Mouse (Mus musculus) inflammation-experienced regulatory T-cells, adult 6 months (primary cell): ENCODE data around the gene Krt86. TPM values are rescaled to one million over a fixed set of nuclear protein-coding genes. Genes with fewer than 3 reads are reported as not detected.

Experiments used
- ATAC-seq: one replicate; pipeline ENCODE4 v1.8.0; 2017
- polyA plus RNA-seq, 3 experiments: library from polyadenylated mRNA; unstranded; fragments of 100-300 nt; shearing (Covaris generic); gene quantifications; one replicate each; pipeline ENCODE4 v1.2.1; 2017

Gene Krt86
- under 1 TPM in 1 of 3 experiments, not detected in 2; 0.21 TPM for polyA plus RNA-seq

DNA sequence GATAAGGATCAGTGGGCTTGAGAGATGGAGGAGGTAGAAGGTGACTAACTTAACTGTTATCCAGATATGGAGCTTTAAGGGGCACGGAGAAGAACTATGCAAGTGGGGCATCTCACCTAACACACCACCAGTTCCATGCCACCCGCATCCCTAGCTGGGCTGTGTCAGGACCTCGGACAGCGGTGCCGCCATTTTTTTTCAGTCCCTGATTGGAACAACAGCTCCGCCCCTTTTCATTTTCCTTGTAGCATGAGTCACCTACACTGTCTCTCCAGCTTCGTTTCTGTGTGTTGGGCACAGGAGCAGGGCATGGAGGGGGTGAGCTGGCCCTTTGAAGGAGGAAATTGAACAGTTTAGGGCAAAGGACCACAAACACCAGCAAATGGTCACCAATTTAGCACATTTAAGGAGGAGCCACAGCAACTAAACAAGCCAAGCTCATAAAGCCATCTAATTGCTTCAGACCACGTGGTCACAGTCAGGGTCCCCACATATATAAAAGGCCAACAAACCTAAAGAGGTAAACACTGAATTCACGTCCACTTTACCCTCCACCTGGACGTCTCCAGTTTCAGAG is at the start of gene Krt86:
TSS of gene Krt86 (plus strand) at position 527 of the 577 bp plus-strand sequence.
- no peak for ATAC-seq

DNA sequence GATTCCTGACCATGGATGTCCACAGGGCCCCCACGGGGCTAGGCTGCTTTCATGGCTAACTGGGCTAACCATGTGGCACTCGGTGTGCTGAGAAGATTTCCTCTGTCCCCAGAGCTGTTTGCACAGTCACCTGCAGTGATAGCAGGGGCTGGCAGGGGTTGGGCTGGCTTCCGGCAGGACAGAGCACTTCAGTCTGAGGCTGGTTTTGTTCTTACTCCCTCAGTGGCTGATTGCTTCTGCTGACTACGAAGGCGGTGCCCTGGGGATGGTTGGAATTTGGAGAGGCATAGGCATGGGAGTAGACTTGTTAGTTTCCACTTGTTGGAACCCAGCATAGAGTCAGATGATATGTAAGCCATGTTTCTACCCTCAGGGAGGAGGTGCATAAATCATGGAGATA is 48.4 kb upstream of the Krt86 start:
- ATAC-seq = no peak

DNA sequence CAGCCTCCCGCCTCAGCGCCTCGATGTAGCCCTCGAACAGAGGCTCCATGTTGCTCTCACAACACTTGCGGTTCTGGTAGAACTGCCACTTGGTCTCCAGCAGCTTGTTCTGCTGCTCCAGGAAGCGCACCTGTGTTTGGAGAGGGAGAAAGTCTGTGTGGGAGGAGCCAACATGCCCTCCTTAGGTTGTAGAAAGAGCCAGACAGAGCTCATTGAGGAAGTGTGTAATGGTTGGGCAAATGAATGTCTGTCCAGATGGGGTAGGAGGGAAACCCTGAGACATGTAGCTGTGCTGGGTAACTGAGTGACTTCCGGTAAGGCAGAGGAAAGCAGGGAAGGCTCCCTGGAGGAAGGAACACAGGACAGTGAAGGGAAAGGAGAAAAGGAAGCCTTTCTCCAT is 36.7 kb upstream of the Krt86 start:
- no peak for ATAC-seq

DNA sequence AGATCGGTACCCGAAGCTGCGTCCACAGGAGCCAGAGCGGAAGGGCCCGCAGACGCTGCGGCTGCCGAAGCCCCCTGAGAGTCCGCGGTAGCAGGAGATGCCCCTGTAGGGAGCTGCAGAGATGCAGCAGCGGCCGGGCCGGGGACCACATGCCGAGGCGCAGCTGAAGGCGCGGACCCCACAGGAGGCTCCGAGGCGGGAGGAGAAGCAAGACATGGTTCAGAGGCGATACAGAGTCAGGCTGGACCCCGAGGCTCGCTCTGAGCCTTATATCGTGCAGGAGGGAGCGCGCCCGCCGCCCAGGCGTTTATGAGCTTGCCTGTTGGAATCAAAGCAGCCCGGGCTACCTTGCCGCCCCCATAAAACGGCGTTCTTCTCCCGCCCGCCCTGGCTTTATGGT is 34.7 kb upstream of the Krt86 start, which contains the start of gene Krt87:
TSS of gene Krt87 (minus strand) at position 250 of the 400 bp plus-strand sequence.
- no peak for ATAC-seq

DNA sequence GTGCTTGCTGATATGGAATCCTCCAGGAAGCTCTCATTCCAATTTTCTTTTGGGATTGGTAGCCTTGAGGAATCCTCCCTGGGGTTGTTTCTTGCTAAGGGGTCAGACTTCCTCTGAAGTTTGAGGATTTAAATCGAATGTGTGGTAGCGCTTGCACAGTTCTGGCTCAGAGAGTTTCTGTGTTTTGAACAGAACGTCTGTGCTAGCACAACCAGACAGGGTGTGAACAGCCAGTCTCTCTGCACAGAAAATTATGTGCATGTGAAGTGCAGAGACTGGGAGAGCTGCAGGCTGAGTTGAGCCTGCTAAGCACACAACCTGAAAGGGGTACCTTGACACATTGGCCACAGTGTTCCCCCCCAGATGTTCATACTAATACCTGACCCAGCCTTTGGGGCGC is 32.4 kb upstream of the Krt86 start:
- ATAC-seq = no peak

DNA sequence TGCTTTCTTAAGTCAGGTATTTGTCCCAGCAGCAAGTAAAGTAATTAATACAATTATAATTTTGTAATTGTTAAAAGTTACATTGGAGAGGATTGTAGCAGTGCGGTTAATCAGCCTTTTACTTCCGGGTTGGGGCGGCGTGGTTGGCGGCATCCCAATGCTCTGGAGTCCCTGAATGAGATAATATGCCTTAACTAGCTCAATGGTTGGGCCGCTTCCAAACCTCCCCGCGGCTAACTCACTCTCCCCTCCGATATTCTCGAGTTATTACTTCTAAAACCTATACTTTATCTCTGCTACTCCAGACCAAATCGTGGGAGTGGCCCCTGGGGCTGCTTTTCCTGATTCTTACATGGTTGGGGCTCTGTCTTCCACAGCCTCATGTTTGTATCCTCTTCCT is 26.7 kb upstream of the Krt86 start:
- ATAC-seq = no peak

DNA sequence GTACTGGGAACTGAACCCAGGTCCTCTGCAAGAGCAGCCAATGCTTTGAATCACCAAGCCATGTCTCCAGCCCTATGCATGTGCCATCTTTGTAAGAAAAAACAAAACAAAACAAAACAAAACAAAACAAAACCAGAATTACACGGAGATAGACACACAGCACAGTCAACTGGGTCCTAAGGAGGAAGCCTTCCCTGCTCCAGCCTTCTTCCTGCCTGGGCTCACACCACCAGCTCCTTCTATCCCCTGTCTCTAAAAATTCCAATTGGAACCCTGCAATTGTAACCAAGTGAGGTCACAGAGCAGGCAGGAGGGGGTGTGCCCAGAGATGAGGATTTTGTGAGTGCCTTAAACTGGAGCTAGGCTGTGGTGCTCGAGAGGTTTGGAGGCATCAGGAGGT is 25.8 kb upstream of the Krt86 start, which contains the start of gene Krt88:
TSS of gene Krt88 (plus strand) at position 301 of the 400 bp plus-strand sequence.
- no peak for ATAC-seq

DNA sequence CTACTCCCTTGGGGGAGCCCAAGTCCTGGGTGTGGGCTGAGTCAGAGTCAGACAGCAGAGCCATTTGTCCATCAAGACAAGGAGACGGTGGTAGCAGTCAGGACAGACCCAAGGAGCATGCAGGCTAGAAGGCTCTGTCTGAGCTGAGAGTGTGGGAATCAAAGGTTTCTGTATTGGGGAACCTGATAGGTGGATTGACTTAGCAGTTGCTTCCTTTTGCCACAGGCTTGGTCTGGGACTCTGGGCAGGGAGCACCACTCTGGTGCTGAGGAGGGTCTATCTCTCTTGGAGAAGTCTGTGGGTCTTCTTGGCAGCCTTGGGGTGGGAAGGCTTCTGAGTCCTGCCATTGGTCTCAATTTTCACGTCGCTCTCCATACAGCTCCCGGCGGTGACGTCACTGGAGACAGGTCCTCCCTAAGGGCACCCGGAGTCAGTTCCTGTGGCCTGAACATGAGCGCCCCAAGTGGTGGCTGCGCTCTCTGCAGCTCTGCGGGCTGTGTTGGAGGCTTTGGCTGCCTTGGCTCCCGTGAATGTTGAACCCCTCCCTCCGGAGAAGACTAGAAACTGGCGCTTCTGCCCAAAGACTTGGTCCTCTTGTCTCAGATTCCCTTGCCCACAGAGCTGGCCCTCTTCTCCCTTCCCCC is 20.1 kb upstream of the Krt86 start:
- ATAC-seq = peak; percentile 38

DNA sequence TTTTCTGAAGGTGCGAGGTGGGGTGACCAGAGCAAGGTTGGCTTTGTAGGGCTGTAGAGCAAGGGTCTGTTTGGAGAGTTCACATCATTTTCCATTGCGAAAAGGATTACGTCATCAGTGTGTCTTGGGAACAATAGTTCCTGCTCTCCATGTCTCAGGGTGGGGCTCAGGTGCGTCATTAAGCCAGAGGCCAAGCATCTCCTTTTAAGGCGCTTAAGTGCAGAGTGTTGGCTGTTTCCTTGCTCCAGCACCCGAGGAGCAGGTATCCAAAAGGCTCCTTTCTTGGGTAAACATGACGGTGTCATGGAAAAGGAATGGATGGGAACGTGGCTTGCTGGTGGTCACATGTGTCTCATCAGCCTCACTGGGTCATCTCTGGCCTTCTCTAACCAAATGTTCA is 18.5 kb upstream of the Krt86 start:
- no peak for ATAC-seq

DNA sequence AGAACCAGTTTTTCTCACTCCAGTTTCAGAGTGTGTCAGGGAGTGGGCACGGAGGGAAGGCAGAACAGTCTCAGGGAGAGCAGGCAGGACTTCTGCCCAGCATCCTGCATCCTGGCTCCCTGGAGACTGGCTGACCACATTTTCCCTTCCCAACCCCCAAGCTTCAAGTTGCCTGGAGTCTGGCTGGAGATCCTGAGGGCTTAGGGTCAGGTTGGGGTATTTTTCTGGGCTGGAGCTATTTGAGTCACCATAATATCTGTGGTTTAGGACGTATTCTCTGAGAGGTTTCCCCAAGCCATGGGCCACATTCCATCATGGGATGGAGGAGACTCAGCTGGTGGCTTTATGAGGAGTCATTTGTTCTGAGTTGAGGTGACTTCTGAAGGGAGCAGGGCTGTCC is 18.0 kb upstream of the Krt86 start:
- no peak for ATAC-seq

DNA sequence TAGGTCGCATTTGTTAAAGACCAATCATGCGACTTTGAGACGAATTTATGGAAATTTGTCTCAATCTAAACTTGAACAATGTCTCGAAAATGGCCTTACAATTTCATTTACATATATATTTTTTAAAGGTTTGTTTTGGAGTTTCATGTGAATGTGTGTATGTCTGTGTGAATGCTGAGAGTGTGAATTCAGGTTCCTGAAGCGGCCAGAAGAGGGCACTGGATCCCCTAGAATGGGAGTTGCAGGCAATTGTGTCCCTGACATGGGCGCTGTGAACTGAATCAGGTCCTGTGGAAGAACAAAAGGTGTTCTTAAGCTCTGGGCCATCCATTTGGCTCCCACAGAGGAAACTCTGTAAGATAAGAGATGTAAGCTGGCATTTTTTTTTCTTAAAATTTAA is 17.4 kb upstream of the Krt86 start:
- no peak for ATAC-seq

DNA sequence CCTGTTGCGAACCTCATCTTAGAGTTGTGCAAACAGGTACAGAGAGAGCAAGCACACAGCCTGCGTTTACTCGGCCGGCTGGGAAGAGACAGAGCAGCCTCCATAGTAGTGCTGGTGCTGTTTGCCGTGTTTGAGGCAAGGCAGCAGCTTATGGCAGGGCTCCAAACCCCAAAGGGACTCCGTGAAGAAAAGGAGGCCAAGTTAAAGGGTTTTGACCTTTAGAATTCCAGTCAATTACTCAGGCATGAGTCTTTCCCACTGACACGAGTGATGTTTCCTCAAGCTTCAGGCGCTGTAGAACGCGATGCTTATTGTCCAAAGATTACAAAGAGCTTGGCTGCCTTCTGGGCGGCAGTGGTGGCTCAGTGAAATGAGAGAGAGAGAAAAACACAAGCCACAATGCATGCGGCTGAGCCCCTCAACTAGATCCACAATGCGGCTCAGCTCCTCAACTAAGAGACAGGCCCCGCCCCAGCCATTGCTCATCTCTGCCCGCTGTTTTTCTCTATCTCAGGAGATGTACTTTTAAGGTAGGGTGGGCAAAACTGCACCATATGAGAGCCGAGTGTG is 14.8 kb upstream of the Krt86 start:
- ATAC-seq = no peak

DNA sequence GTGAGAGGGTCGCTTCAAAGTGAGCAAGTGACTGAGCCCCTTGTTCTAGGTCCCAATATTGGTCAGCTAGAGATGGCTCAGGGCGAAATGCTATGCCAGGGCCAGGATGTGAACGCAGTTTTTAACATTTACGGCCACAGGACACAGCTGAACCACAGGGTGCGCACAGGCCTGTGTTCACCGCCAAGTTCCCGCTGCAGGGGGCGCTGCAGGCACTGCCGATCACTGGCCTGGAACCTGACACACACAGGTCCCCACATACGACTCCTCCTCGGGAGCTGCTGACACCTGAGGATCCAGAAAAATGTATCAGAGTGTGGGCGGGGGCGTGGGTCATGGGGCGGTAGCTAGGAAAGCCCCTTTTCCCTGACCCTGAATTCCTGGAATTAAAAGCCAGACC is 14.0 kb upstream of the Krt86 start:
- ATAC-seq = no peak

DNA sequence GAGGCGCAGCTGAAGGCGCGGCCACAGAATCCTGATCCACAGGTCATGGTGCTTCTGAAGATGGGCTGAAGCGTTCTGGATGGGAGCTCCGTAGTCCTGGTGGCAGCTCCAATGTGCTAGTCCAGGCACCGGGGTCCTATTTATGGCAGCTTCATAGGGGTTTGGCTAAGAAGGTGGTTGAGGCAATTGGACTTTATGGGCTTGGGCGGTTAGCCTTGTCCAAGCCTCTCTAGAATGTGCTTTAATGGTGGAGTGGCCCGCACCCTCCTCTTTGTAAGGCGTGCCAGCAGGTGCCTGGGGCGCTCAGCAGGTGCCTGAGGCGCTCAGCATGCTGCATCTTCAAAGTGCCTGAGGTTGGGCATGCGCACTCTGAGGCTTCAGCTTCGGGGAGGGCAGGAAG is 9.6 kb upstream of the Krt86 start, which contains the start of gene Krt81:
TSS of gene Krt81 (minus strand) at position 101 of the 400 bp plus-strand sequence.
- no peak for ATAC-seq

DNA sequence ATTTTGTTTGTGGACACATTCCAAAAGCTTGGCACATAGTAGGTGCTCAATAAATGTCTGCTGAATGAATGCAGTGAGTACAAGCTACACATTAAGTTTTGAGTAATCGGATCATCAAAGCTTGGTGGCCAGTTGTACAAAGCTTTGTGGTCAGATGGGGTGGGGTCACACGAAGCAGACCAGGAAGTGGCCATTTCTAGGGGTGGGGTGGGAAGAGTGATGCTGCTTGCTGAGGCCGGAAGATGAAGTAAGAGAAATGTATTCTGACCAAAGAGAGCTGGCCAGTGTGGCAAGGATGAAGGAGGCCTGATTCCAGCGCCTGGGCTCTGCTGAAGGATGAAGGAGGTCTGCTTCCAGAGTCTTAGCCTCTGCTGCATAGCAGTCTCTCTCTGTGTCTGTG is 4.2 kb upstream of the Krt86 start:
- ATAC-seq = no peak

DNA sequence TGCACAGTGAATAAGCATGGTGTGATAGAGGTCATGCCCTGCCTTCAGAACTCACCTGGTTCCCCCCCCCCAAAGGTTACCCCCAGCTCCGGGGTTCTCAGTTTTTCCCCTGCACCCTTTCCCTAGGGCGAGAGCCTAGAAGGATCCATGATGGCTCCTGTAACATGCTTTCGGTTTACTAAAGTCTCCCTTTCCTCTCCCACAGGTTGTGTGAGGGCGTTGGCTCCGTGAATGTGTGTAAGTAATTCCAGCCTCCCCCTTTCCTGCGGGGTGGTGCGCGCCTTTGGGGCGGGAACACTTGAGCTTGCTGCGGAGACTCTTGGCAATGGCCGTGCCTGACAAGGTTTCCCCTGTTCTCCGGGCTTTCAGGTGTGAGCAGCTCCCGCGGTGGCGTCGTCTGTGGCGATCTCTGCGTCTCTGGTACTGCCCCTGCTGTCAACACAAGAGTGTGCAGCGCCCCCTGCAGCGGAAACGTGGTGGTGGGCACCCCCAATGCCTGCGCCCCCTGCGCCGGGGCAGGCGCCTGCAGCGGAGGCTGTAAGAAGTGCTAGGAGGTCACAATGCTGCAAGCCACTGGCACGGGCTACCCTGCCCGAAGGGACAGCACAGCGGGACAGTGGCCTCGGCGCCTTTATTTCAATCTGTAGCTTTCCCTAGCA is 5.9 kb downstream of the Krt86 start:
- peak; percentile 48 for ATAC-seq

DNA sequence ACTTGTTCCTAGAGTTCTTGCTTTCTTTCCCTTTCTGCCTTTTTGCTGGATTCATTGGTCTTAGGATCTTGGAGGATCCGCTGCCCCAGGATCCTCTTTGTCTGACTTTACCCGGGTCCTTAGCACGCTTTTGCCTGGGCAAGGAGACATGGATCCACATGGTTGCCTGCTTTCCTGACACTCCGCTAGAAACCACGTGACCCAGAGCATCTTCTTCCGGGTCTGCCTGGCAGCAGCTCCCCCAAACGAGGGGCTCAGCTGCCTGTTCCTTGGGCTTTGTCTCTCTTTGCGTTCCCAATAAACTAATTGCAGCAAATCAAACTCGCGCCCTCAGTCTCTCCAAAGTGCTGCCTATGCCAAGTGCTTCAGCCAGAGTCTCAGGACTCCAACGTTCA is 6.4 kb downstream of the Krt86 start:
- ATAC-seq = no peak

DNA sequence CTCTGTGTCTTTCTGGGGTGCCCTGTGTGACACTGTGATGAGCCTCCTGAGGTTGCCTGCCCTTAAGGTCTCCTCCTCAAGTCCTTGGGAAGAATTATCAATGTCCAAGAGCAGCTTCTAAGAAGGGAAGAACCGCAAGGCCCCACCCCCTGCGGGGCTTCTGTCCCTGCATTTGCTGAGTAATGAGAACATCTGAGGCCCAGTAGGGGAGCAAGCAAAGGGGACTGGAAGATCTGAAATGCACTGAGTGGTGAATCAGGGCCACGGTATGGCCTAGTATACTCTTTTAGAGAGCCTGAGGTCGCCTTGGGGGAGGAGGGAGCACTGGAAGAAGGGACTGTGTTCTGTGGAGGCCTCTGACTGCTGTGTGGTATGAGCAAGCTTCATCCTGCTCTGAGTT is 8.8 kb downstream of the Krt86 start:
- no peak for ATAC-seq

DNA sequence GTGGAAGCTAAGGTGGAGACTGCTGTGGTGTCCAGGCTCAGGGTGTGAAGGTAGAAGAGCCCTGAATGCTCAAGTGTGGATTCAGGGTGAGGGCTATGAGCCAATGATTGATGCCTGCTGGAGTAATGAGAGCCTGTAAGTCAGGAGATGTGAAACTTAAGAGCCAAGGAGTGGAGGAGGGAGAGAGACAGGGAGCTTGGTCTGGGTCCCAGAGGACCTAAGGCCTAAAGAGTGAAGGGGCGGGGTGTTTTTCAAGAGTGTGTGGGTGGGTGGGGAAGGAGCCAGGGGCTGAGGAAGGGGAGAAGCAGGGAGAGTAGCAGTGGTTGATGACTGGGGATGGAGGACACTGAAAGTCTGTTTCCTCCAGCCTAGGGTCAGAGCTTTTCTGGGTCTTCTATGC is 10.4 kb downstream of the Krt86 start:
- no peak for ATAC-seq

DNA sequence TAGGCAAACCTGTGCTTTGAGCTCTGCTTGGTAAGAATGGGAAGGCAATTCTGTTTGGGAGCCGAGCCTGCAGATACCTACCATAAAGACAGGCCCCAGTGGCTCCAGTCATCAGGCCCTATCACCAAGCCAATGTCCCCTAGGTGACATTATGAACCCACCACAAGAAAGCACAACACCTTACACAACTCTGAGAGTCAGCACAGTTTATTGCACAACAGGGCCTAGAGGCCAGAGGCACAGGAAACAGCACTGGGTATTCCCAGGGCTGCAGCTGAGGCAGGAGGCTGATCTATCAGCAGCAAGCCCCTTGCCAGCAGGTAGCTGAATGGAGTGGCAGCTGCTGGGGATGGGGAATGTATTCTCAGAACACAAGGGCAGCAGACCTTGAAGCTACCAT is 11.7 kb downstream of the Krt86 start:
- ATAC-seq = no peak

DNA sequence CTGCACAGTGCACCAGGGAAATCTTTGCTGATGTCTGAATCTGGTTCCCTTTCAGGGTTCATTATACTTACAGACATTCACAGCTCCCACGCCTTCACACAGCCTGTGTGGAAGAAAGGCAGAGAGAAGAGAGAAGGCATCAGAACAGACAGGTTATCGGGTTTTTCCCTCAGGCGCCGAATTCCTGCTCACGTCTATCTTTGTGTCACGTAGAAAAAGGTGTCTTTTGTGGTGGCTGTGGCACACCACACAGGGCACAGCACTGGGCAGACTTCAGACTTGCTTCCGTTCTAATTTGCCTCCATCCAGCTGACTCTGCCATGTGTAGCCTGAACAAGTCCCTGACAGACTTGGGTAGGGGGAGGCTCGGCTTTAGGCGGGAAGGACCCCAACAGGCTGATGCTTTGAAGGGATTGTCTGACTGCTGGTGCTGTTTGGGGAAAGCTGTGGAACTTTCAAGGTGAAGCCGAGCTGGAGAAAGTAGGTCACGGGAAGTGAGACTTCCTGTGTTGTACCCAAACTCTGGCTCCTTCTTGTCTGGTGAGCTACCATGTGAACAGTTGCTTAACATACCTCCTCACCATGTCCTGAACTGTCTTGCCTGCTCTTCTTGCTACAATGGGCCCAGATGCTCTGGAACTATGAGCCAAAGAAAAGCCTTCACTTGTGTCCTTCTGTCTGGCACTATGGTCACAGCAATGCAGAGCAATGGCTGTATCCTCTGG is 12.8 kb downstream of the Krt86 start:
- ATAC-seq = peak; percentile 64

DNA sequence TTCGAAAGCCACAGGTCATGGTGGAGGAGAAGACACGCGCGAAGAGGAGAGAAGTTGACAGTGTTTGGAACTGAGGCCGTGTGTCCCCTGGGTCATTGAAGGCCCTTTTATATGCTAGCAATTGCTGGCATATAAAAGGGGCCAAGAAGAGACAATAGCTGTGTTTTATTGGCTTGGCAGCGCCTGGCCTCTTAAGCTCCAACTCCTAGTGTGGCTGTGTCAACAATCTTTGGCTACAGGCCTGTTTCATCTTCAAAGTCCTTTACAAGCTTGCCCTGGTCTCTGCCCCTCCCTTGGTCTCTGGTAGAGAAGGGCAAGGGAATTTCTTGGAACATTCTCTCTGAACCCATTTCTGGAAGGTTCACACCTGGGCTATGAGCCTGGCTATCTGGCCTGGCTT is 18.2 kb downstream of the Krt86 start, which contains the start of gene Krt83:
TSS of gene Krt83 (minus strand) at position 82 of the 400 bp plus-strand sequence.
- ATAC-seq = no peak

DNA sequence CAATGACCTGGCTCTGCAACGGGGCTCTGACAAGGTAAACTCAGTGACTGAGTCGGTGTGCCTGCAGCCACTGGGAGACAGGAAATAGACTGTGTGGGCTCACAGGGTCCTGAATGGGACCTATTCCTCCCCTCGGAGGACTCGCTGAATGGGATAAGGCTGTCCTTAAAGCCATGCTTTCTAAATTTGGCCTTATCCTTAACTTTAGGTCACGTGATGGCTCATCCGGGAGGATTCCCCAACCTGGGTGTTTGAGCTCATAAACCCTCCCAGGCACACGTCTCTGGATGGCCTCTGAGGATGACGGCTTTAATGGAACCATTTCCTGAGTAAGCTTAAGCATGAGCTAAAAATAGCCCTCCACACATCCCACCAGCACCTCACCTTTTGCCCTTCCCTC is 19.4 kb downstream of the Krt86 start:
- ATAC-seq = no peak
